Mouse (Mus musculus): ENCODE data around the gene Arhgap8.

DNA sequence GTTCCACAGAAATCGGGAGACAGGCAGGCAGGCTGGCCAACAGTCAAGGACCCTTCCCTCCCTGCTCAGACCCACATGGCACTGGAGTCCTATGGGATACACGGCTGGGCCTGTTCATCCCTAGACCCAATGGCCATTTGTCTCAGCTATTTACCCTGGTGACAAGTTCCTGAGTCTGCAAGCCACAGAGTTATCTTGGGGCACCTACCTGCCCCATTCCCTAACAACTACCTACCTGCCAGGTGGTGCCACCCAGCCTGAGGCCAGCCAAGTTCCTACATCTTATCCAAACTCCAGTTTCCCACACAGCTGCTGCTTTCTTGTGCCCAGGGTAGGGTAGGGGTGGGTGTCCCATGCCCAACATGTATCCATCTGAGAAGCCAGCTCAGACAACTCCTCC lies 21.7 kb upstream of the Arhgap8 start:
- TF ChIP-seq CTCF (IDR thresholded peaks at IDR 0.05; ENCODE audit: borderline replicate concordance, extremely low read depth, insufficient read depth, insufficient read length) (no peak), POLR2A (IDR thresholded peaks at IDR 0.05; ENCODE audit: borderline replicate concordance, extremely low read depth, insufficient read depth, insufficient read length, poor library complexity, severe bottlenecking) (no peak)
